Mouse (Mus musculus): ENCODE measurements around the gene Sccpdh. TPM values are rescaled to one million over a fixed set of nuclear protein-coding genes. Genes with fewer than 3 reads are reported as not detected.

The Sccpdh gene
- polyA plus RNA-seq, 1 experiment, result 43.1 TPM

- peak; percentile 47 for DNase-seq (ENCODE audit: low spot score)
These were observed 66.8 kb downstream of the Sccpdh start for GRCm38 (mm10) chr1:179734500-179735474.

- no peak for DNase-seq (ENCODE audit: low spot score)
These were observed 68.5 kb downstream of the Sccpdh start for GRCm38 (mm10) chr1:179736483-179736882.

Other genes with a start within 250 kb of the Sccpdh start
- gene Smyd3, start 150.2 kb upstream of the Sccpdh start, polyA plus RNA-seq (2012; rRNA removed), result 7.9 and 9.8 TPM in 2 replicates
- 27.3 and 30.4 TPM in 2 replicates for gene Tfb2m, start 121.9 kb upstream of the Sccpdh start, polyA plus RNA-seq (2012; rRNA removed)
- gene Cnst, start 121.8 kb upstream of the Sccpdh start, polyA plus RNA-seq (2012; rRNA removed), result 20.8 and 21.6 TPM in 2 replicates
- not detected in 2 replicates for gene Kif28, start 77.1 kb downstream of the Sccpdh start, polyA plus RNA-seq (2012; rRNA removed)
- not detected in 2 replicates for gene Gm10518, start 135.2 kb downstream of the Sccpdh start, polyA plus RNA-seq (2012; rRNA removed)
- gene Ahctf1, start 135.5 kb downstream of the Sccpdh start, polyA plus RNA-seq (2012; rRNA removed), result 26.2 and 29.4 TPM in 2 replicates

Data from urinary bladder, adult 2 months (tissue).